Mouse (Mus musculus) left cerebral cortex, adult 9 months (tissue): ENCODE measurements around the gene Acoxl.
"Not testable (repeated sequence)": the region's sequence is repeated elsewhere in the genome, so short reads cannot be mapped to it uniquely, and the experiment has no call there.

Experiments
- DNase-seq, 2 experiments: peaks; one replicate each; pipeline ENCODE4 v3.0.0; 2022; ENCODE audit warnings: low spot score in 2 of 2

The Acoxl gene

DNA sequence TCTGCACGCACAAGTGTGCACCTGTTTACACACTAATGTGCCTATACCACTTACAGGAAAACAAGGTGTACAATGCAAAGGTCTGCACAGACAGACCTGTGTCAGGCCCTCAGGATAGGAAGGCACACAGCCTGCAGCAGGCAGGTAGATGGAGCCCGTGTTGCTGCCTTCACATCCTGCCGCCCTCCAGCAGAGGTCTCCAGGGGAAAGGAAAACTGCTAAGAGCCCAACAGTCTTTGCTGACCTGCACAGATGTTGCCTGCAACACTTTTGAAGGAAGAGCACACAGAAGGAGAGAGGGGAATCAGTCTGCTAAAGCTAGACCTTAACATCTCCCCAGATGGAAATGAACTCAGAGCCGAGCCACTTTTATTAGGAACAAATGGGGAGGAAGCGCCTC is 240.2 kb downstream of the Acoxl start:
- DNase-seq, result no peak

DNA sequence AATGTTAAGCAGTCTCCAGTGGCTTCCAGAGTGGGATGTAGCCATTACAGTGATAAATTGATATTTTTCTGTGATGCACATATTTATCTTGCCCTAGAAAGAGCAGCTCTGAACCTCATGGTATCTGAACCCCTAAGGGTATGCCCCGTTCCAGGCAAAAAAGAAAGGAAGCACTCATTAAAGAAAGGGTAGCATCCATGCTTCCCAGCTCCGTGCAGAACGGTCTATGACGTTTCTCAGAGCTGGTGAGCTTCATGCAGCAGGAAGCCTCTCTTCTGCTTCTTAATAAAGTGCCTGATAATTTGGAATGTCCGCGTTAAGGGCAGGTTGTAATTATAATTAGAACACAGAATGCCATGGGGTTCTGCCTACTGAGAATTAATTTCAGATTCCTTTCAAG is 240.6 kb downstream of the Acoxl start:
- DNase-seq, result no peak

DNA sequence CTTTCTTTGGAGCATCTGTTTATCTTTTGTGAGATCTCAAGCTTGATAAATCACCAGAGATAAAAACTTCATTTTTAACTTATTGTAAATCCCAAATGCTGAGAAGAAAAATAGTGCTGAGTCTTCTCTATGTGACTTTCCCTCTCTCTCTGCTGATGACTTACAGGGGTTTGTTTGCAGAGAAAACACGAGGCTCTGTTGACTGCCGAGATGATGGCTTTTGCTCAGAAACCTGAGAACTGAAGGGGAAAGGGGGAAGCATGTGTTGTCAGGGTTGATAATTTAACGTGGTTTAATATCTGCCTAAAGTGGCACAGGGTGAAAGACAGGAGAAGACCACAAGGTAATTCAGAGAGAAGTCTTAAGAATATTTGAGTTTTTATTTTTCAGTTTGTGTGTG is 245.2 kb downstream of the Acoxl start:
- DNase-seq, result no peak

DNA sequence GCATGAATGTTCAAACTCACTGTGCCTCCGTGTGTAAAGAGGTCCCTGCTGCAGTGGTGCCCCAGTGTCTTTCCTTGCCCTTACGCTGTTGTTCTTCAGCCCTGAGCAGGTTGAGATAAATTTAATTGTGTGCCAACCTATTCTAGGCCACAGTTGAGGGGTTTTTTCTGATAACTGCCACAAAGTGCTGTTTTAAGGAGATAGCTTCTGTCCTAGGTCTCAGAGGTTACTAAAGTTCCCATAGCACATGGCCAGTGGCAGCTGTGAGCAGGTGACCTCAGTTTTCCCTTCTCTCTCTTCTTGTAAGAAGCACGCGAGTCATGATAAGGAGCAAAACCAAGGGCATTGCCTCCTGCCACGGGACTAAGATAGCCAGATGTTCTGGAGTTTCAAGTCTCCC is 245.9 kb downstream of the Acoxl start:
- DNase-seq, result no peak

DNA sequence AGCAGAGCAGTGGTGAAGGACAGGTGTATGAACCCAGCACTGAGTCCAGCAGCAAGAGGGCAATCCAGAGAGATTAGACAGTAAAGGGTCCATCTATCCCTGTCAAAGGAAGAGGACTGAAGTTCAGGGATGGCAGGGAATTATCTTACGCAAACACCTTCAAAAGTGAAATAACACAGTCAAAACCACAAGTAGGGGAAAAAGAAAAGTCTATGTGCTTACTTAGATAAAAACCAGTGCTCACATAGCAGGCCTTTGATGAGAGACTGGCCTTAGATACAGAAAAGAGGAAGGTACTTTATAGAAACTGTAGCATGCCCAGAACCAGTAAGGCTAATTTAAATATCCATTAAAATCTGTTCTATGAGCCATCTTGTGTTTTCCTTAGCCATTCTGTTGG is 246.8 kb downstream of the Acoxl start:
- no peak for DNase-seq

DNA sequence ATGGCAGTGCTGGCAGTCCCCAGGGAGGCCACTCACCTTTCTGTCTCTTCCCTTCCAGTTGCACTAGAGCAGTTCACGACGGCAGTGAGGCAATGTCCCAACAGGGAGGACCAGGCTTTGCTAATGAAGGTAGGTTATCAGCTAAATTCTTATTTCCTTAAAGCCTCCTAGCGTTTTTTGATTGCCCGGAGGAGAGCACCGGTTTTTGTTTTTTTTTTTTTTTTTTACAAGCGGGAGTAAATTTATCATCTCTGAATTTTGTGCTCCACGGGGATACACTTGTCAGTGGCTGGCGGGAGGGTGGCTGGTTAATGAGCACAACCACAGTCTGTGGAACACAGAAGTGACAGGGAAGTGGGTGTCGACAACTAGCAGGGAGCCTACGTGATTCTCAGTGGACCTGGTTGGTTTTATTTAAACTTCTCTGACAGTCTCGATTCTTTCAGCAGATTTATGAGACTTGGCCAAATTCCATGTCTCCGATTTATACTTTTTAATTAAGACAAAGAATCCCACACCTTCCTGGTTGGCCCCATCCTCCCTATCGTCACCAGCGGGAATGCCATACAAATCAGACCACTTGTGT is 247.7 kb downstream of the Acoxl start:
- DNase-seq, result peak in 1 of 2 experiments; percentile 35

DNA sequence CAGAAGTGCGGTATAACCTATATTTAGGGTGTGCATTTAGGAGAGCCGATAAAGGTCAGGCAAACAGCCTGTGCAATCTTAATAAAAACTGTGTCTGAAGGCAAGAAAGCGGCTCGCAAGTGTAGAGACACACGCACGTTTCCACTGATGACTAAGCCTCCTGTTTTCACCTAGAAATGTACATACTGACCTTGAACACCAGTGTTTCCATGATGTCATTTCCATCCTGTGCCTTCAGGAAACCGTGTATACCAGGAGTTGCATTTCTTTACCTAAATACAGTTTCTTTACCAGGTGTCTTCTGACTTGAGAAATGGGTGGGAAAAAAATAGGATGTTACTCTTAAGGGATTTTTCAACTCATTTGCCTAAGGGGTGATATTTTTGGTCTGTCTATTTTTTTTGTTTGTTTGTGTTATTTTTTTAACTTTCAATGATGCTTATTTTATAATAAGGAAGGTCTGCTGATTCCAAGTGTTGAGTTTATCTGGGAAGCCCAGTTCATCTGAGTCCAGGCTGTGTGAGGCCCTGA is 248.4 kb downstream of the Acoxl start:
- DNase-seq, result no peak

DNA sequence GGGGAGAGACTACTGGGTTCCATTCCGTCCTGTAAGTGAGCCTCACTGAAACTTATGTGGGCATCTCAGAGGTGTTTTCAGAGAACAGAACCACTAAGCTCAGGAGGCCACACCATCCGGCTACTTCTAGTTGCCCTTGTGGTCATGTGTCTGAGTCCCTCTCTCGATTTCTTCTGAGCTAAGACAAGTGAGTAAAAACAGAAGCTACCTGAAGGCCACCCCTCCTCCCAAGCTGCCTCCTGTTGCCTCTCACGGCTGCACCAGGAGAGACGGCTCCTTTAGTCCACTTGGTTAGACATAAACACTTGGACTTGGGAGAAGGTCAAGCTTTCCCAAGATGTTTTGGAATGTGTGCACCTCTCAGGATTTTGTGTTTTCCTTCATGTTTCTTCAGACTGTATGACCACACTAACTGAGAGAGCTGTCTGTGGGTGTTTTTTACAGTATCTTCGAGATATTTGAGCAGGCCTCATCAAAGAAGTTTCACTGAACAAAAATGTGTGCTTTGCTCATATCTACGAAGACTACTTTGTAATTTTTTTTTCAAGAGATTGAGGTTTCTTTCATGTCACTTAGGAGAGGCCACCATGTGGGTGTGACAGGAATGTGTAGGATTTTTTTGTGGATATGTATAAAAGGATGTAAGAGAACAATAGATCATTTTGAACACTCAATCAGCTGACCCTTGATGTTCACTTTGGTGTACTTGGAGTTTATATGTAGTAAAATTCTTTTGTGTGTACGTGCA is 249.3 kb downstream of the Acoxl start:
- no peak for DNase-seq

DNA sequence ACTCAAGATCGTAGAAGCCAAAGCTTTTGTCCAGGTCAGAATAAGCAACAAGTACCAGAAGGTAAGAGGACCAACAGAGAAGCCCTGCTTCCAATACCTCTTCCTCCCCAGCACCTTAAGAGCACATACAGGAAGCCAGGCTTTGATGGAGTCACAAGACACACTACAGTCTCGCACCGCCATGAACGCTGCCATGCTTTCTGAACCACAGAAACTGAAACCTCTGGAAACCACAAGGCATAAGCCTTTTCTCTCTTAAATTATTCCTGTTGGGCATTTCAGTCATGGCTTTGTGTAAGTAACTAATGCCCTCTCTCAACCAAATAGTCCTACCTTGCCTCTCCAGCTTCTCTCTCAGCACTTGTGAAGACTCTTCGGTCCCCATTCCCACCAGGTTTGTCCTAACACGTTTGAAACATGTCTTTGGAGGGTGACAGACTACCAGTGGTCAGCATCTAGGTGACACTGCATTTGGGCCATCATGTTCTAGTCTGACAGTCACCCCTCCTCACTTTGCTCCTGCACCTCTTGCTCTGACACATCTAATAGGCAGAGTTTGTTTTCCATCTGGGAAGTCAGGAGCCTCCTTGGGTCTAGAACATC is 251.7 kb downstream of the Acoxl start:
- DNase-seq, result no peak

DNA sequence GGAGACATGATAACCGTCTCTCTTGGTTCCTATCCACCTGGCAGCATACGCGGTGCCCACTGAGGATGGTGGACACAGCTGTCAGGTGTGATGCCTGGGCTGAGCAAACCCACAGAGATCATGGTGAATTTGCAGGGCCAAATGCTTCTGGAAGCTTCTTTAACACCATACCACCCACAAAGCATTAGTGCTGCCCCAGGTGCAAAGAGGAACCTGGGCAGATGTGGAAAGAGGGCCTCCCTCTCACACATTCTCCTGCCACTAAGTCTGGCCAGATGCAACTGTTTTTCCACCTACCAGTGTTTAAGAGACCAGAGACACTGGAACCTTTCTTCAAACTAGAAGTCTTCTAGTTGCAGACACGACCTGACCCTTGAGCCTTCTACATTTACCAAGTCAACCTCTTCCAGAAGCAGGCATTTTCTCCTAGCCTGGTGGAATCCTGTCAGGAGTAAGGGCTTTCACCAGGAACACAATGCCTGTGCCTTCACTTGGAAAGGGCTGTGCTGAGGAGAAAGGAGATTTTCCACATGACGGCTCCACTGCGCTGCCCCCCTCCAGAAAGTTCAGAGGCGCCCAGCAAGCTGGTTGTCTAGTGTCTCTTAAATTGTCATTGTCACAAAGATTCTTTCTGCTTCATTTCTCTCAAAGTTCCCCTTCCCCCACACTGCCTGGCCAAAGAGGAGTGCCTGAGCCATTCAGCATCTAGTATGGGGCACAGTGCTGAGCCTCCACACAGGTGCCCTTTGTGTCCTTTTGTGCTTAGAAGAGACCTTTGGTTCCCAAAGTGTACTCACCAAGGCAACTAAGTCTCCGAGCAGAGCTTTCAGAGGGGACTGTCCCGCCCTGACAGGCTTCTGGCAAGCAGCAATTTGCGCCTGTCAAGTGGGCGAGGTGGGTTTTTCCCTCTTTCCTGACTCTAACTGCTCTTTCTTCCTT is 253.0 kb downstream of the Acoxl start:
- DNase-seq, result no peak

DNA sequence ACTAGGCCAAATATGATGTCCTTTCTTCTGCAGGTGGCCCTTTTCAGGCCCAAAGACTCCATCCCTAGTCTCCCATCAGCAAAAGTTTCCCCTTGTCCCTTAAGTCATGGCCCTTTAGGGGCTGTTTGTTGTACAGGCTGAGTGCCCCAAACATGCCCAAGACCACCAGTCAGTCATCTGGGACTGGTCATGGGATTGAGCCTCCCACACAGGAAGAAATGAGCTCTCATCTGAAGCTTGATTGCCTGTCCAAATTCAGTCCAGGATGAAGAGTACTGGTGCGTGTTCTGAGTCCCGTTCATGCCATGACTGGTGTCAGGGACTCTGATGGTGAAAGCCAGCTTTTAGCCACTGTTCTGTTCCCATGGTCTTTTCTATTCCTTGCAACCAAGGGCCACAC is 253.8 kb downstream of the Acoxl start:
- DNase-seq, result no peak

DNA sequence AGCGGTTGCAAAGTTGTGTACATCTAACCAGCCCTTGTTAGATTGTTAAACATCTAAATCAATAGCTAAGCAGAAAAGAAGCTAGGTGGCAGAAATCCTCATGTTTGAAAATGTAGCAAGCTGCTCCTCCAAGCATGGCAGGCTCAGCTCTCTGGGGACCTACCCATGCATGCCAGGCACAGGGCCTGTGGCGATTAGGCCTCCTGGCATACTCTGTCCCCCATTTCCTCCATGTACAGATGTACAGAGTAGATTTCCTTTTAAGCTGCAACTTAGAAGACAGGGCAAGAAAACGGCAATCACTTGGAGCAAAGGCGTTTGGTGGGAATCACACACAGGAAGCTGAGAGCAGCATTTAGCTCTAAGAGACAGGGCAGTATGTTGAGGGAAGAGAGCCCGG is 255.5 kb downstream of the Acoxl start:
- DNase-seq, result no peak

DNA sequence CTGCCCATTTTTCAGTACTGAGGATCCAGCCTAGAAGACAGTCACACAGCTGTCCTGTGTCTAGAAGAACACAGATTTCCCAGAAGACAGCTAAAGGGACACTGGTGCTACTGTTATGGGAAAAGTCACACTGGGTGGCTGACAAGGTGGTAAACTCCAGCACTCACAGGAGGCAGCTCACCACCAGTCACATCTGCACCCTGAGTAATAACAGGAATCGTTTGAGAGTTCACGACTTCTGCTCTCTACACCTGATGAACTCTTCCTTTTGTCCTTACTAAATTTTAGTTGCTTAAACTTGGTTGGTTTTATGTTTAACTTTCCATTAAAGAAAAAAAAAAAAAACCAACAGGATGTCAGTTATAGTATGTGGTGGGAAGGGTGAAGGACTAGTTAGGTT is 255.9 kb downstream of the Acoxl start:
- DNase-seq, result no peak

DNA sequence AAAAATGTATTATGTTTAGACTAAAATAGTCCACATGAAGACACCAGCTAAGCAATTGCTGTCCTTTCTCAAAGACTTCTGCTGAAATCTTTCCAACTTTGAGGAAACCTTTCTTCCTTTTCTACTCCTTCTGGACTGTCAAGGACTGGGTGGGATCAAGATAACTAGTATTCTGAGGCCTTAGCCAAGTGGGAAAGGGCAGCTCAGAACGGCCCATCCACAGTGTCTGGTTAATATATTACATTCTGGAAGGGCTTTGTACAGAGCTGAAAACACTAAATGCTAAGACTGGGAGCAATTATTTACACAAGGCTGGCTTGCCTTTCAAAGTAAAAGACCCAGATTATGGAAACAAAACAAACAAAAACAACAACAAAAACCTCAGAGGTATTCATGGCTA is 256.6 kb downstream of the Acoxl start:
- DNase-seq, result no peak

DNA sequence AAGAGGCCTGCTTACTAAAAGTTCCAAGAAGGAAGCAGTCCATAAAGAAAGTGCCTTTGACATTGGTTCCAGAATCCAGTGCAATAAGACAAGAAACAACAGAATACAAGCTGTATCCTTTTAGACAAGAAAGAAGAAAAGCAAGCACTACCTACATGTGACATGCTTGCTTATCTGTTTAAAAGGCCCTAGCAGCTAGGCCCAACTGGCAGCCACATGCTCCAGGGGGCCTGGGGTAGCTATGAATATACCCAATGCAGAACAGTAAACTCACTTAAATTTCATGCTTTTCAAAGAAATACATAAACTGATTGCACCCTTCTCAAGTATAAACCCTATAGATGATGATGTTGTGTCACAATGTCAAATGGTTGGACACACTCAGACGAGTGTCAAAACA is 257.4 kb downstream of the Acoxl start:
- no peak for DNase-seq

DNA sequence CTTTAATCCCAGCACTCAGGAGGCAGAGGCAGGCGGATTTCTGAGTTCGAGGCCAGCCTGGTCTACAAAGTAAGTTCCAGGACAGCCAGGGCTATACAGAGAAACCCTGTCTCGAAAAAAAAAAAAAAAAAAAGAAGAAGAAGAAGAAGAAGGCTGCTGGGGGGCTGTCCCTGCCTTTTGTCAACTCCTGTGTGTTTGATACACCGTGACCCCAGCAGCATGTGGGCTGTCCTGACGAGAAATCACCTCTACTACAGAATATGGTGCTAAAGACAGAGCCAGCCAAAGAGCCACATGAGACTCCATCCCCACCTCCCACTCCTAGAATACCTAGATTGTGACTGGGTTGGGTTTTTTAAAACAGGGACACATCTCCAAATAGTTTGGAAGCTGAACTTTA is 259.4 kb downstream of the Acoxl start:
- DNase-seq, result not testable (repeated sequence)

DNA sequence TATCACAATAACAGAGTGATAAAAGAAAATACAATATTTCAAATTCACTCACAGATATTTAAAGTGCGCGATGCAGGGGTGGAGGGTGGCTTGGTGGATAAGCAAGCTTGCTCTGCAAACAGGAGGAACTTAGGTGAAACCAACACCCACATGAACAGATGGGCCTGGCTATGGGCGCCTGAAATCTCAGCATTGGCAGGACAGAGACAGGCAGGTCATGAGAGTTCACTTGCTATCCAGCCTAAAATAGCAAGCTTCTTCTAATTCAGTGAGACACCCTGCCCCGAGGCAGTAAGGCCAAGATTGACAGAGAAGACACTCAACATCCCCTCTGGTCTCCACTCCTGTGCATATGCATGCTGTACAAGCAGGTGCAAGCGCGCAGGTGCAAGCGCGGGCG is 263.4 kb downstream of the Acoxl start:
- DNase-seq, result no peak

DNA sequence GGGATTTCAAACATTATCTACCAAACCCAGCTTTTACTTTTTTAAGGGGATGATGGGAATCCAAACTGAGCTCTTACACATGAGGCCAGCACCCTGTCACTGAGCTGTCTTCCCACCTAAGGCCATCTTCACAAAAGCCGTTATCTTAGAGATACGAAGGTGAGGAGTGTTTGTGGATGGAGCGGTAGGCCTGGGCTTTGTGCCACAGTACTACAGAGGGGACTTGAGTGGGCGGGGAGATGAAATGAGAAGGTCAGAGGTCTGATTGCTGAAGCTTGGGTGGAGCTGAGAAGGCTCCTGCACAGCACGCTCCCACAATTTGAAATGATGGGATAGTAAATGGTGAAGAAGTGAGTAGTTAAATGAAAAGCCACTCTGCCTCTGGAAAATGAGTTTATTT is 266.1 kb downstream of the Acoxl start:
- DNase-seq, result no peak

DNA sequence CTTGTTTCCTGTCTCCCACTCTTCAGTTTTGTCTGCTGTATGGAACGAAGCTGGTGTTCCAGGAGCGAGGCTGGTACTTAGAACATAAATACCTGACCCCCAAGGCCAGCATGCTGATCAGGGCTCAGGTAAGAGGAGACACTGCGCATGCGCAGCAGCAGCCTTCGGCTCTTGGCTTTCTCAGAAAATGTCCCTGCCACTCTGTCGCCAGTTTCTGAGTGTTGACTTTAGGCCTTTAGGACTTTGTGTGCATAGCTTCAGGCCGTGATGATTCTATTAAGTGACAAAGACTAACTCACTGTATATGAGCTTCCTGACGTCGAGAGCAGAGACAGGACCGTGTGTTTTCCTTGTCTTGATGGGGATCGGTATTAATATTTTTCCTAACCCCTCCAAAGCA is 267.0 kb downstream of the Acoxl start:
- no peak for DNase-seq

DNA sequence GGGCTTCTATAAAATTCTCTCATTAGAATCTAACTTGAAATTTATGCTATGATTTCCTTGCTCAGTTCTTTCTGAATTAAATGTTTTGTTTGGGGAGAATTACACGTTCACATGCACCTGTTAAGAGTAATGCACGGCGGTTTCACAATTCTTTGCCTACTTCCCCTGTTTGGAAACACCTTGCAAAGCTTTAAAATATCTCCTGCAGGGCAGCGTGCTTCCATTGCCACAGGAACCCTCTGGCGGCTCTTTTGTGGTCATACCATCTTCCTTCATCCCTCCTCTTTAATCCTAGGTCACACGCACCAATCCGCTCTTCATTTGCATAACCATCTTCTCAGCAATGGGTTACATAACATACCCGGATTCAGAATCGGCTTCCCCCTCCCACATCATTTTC is 272.9 kb downstream of the Acoxl start:
- no peak for DNase-seq

DNA sequence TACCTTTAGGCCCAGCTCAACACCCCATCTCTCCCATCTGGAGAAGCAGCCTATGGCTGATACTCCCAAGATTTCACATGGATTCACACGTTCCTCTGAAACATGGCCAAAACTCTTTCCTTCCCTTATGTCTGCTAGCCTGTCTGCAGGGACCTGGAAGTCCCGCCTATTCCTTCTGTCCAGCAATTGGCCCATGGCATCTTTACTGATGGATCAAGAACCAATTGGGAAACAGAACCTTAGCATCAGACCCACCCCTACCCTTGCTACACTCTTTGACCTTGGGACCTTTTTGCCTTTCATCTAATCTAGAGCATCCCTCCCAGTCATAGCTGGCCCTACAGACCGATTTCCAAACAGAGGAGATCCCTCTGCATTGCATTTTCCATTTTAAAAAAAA is 275.9 kb downstream of the Acoxl start:
- DNase-seq, result no peak

DNA sequence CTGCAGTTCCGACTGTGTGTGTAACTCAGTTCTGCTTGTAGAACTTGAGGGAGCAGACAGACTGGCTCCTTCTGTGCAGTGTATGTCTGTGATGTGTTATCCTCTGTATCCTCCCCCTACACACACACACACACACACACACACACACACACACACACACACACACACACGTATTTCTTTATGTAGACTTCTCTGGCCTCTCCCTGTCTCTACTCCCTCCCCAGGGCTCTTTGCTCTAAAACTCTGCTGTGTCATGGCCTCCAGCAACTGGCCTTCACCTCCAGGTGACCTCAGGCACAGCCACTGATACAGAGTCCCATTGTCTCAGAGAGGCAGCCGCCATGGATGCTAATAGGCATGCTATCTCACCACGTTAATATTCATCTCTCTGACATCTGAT is 276.9 kb downstream of the Acoxl start:
- DNase-seq, result no peak
